Mouse (Mus musculus) liver, embryonic 14.5 days (tissue): ENCODE measurements at regions not wholly inside any gene's neighbourhood (a gene's known extent, or its start where the extent isn't known, plus 50 kb on each side); places are given as distances from the start of the nearest gene placed in this dataset.

Experiments
- ATAC-seq: fragments of 200-750 bp; cut with Nextera tagmentation; 2 replicates; pipeline ENCODE4 v1.8.0; 2017; ENCODE audit warnings: moderate number of reproducible peaks, mild to moderate bottlenecking, moderate library complexity; ENCODE audit not compliant: insufficient read depth
- DNase-seq, 3 experiments: peaks; one replicate each; pipeline ENCODE4 v3.0.0-alpha.2; 2012 to 2013; ENCODE audit warnings: low read depth in 3 of 3, low spot score in 3 of 3
- H3K27ac ChIP-seq: fragments of 300-500 bp; sonication (generic); 2 replicates; pipeline ENCODE4 v1.5.1; 2014; ENCODE audit warnings: moderate library complexity, mild to moderate bottlenecking, control low read depth, inconsistent platforms
- H3K27me3 ChIP-seq: fragments of 300-500 bp; sonication (generic); 2 replicates; pipeline ENCODE4 v1.6.1; 2014; ENCODE audit warnings: mild to moderate bottlenecking, low read length, moderate library complexity; ENCODE audit not compliant: control insufficient read depth, insufficient read depth
- H3K36me3 ChIP-seq: fragments of 300-500 bp; sonication (generic); replicated peaks from 2 replicates; pipeline ENCODE4 v1.6.1; 2014; ENCODE audit warnings: low read depth; ENCODE audit not compliant: control insufficient read depth, insufficient read depth
- H3K4me1 ChIP-seq, 2 experiments: fragments of 200-500 bp in 1 of 2; fragments of 300-500 bp in 1 of 2; sonication (generic) in 1 of 2; replicated peaks; 2 replicates each; pipeline ENCODE4 v1.6.1; 2012 to 2014; ENCODE audit warnings: antibody characterized with exemption in 1 of 2, inconsistent platforms in 1 of 2, low read length in 1 of 2; ENCODE audit not compliant: control insufficient read depth in 2 of 2, insufficient read depth in 2 of 2
- H3K4me2 ChIP-seq: fragments of 300-500 bp; sonication (generic); 2 replicates; pipeline ENCODE4 v1.6.1; 2014; ENCODE audit warnings: low read depth, mild to moderate bottlenecking, control low read depth, moderate library complexity
- H3K4me3 ChIP-seq, 2 experiments: fragments of 200-500 bp in 1 of 2; fragments of 300-500 bp in 1 of 2; sonication (generic) in 1 of 2; 2 replicates each; pipeline ENCODE4 v1.5.1; 2012 to 2014; ENCODE audit warnings: low read depth in 2 of 2, low read length in 2 of 2, mild to moderate bottlenecking in 2 of 2, control low read depth in 1 of 2, inconsistent platforms in 1 of 2, moderate library complexity in 1 of 2; ENCODE audit not compliant: insufficient read depth in 1 of 2
- H3K9ac ChIP-seq: fragments of 300-500 bp; sonication (generic); replicated peaks from 2 replicates; pipeline ENCODE4 v1.6.1; 2014; ENCODE audit warnings: mild to moderate bottlenecking, control low read depth, moderate library complexity
- H3K9me3 ChIP-seq: fragments of 300-500 bp; sonication (generic); 2 replicates; pipeline ENCODE4 v1.6.1; 2016; ENCODE audit warnings: low read length, mixed read lengths; ENCODE audit not compliant: control insufficient read depth
- CTCF ChIP-seq: IDR thresholded peaks from 2 replicates; pipeline ENCODE4 v1.5.1; 2016; ENCODE audit warnings: antibody characterized with exemption, low read depth, control low read depth
- EP300 ChIP-seq: IDR thresholded peaks from 2 replicates; pipeline ENCODE4 v1.6.1; 2016; ENCODE audit warnings: antibody characterized with exemption, low read depth
- WGBS: fragments of 180-500 bp; shearing (Covaris S2); extraction: QIAGEN DNeasy Blood & Tissue Kit; methylation state at CpG from one replicate; pipeline ENCODE4 v1.1.7; 2014; ENCODE audit not compliant: insufficient replicate concordance; 5-methylcytosine and 5-hydroxymethylcytosine counted together

- TF ChIP-seq EP300, result no peak
- no peak for TF ChIP-seq CTCF
- WGBS, result 59% methylated on average over 5 of the region's 5 CpGs
- no peaks in the 10 kb centered on the region for H3K27me3 ChIP-seq
Observed at GRCm38 (mm10) chr16:77443318-77443717, 158.6 kb downstream of the Gm11146 start.

GRCm38 (mm10) chr16:77442866-77443265 lies 159.0 kb downstream of the Gm11146 start:
- Histone ChIP-seq H3K36me3 (no peaks in the 10 kb centered on the region), H3K9ac (no peak overlapping the region), H3K4me3 (no peak overlapping the region), H3K4me2 (no peak overlapping the region), H3K4me1 (no peaks in the 10 kb centered on the region), H3K27me3 (no peaks in the 10 kb centered on the region), H3K9me3 (no peaks in the 10 kb centered on the region), H3K27ac (no peak overlapping the region)
- no peak for DNase-seq
- no peak for ATAC-seq
- TF ChIP-seq CTCF (no peak), EP300 (no peak)
- 58% methylated on average over 6 of the region's 6 CpGs for WGBS

More at GRCm38 (mm10) chr16:77443318-77443717, 158.6 kb downstream of the Gm11146 start:
- H3K9ac ChIP-seq, result no peak overlapping the region
- no peak overlapping the region for H3K27ac ChIP-seq
- ATAC-seq, result no peak
- H3K4me3 ChIP-seq, result no peak overlapping the region
- H3K36me3 ChIP-seq, result no peaks in the 10 kb centered on the region
- DNase-seq, result no peak
- no peaks in the 10 kb centered on the region for H3K4me1 ChIP-seq
- H3K9me3 ChIP-seq, result no peaks in the 10 kb centered on the region
- no peak overlapping the region for H3K4me2 ChIP-seq

- no peaks in the 10 kb centered on the region for H3K9me3 ChIP-seq
- no peak overlapping the region for H3K27ac ChIP-seq
- ATAC-seq (no peak), DNase-seq (no peak)
- 59% methylated on average over 4 of the region's 4 CpGs for WGBS
- no peak for TF ChIP-seq CTCF
- no peak overlapping the region for H3K4me3 ChIP-seq
- no peaks in the 10 kb centered on the region for H3K27me3 ChIP-seq
- no peak overlapping the region for H3K4me2 ChIP-seq
- no peaks in the 10 kb centered on the region for H3K36me3 ChIP-seq
- H3K4me1 ChIP-seq, result no peaks in the 10 kb centered on the region
- no peak overlapping the region for H3K9ac ChIP-seq
Observed at GRCm38 (mm10) chr16:77431345-77431744, 170.5 kb downstream of the Gm11146 start.

GRCm38 (mm10) chr16:77422385-77423363 lies 179.2 kb downstream of the Gm11146 start:
- ATAC-seq, result no peak
- Histone ChIP-seq H3K9ac (no peak overlapping the region), H3K4me1 (0 out of 4 replicates have a peak, but pooled peaks cover 0 to 1% of the 10 kb centered on the region in 2 experiments), H3K27ac (no peak overlapping the region), H3K27me3 (no peaks in the 10 kb centered on the region), H3K4me3 (no peak overlapping the region), H3K36me3 (no peaks in the 10 kb centered on the region), H3K4me2 (no peak overlapping the region), H3K9me3 (no peaks in the 10 kb centered on the region)
- no peak for DNase-seq
- TF ChIP-seq CTCF, result no peak
- no peak for TF ChIP-seq EP300
- 56% methylated on average over 12 of the region's 12 CpGs for WGBS

GRCm38 (mm10) chr16:77421591-77422024 lies 180.3 kb downstream of the Gm11146 start:
- DNase-seq (no peak), ATAC-seq (0 out of 2 replicates have a peak, but pooled peaks have one; percentile 39)
- no peaks in the 10 kb centered on the region for H3K27me3 ChIP-seq
- no peak overlapping the region for H3K27ac ChIP-seq
- 0 out of 4 replicates have a peak, but pooled peaks cover 0 to 2% of the 10 kb centered on the region in 2 experiments for H3K4me1 ChIP-seq
- 50% methylated on average over 10 of the region's 10 CpGs for WGBS
- no peaks in the 10 kb centered on the region for H3K9me3 ChIP-seq
- H3K4me3 ChIP-seq, result no peak overlapping the region; a peak in 1 of 4 replicates
- no peak overlapping the region for H3K9ac ChIP-seq
- no peaks in the 10 kb centered on the region for H3K36me3 ChIP-seq
- no peak for TF ChIP-seq CTCF
- no peak for TF ChIP-seq EP300
- H3K4me2 ChIP-seq, result peak overlapping the region; percentile 26; the same call in 1 of the 2 replicates
